Mouse (Mus musculus) megakaryocyte, embryonic 14.5 days (primary cell): Measurements from ENCODE around the gene Ppp1r26. TPM values are rescaled to one million over a fixed set of nuclear protein-coding genes. Genes with fewer than 3 reads are reported as not detected.
A peak's percentile ranks its signal among the peaks of the same experiment; 100 is the strongest.

Source experiments
- H3K27me3 ChIP-seq: replicated peaks from 2 replicates; pipeline ENCODE3; 2012; ENCODE audit warnings: inconsistent platforms
- H3K36me3 ChIP-seq: replicated peaks from 2 replicates; pipeline ENCODE3; 2012; ENCODE audit warnings: low read length, inconsistent platforms, mixed read lengths
- H3K4me1 ChIP-seq: 2 replicates; pipeline ENCODE4 v1.6.1; 2012; ENCODE audit warnings: inconsistent platforms
- H3K4me3 ChIP-seq: replicated peaks from 2 replicates; pipeline ENCODE3; 2012; ENCODE audit warnings: moderate library complexity, mild to moderate bottlenecking, inconsistent platforms
- H3K9me3 ChIP-seq: 2 replicates; pipeline ENCODE4 v1.6.1; 2012; ENCODE audit warnings: inconsistent platforms
- FLI1 ChIP-seq: IDR thresholded peaks from 2 replicates; pipeline ENCODE4 v1.6.1; 2012; ENCODE audit warnings: low read length, inconsistent platforms, mixed read lengths
- GATA1 ChIP-seq: IDR thresholded peaks from 3 replicates; pipeline ENCODE4 v1.6.1; 2012; ENCODE audit warnings: mixed read lengths, low read length, inconsistent platforms, borderline replicate concordance
- polyA plus RNA-seq: library from polyadenylated mRNA; stranded (reverse); fragments of >175 nt; gene quantifications from 2 replicates; pipeline ENCODE4 v1.2.3, GENCODE M21; 2012; ENCODE audit warnings: low replicate concordance; ENCODE audit not compliant: insufficient read depth

Gene Ppp1r26
- polyA plus RNA-seq, 1 experiment = not detected

GRCm38 (mm10) chr2:28495801-28496595 lies 49.4 kb downstream of the Ppp1r26 start:
- no peak overlapping the region for H3K4me3 ChIP-seq
- peaks cover 29% of the 10 kb centered on the region for H3K4me1 ChIP-seq
- peaks cover 24% of the 10 kb centered on the region for H3K27me3 ChIP-seq
- H3K36me3 ChIP-seq = no peaks in the 10 kb centered on the region
- TF ChIP-seq FLI1 (no peak), GATA1 (no peak)
- no peaks in the 10 kb centered on the region for H3K9me3 ChIP-seq

GRCm38 (mm10) chr2:28496671-28497070 lies 50.1 kb downstream of the Ppp1r26 start, which contains the start of gene Gbgt1:
TSS of gene Gbgt1 (plus strand) at chr2:28496891.
- H3K4me3 ChIP-seq = peak within 1 kb of the TSS; percentile 30

GRCm38 (mm10) chr2:28497561-28497960 lies 51.0 kb downstream of the Ppp1r26 start:
- TF ChIP-seq FLI1 = no peak
- no peak for TF ChIP-seq GATA1
- Histone ChIP-seq H3K4me1 (peaks cover 29% of the 10 kb centered on the region), H3K36me3 (no peaks in the 10 kb centered on the region), H3K9me3 (no peaks in the 10 kb centered on the region), H3K27me3 (peaks cover 33% of the 10 kb centered on the region), H3K4me3 (peak overlapping the region; percentile 30)

More at GRCm38 (mm10) chr2:28496671-28497070, 50.1 kb downstream of the Ppp1r26 start, which contains the start of gene Gbgt1:
- Histone ChIP-seq H3K9me3 (no peaks in the 10 kb centered on the region), H3K27me3 (peaks cover 27% of the 10 kb centered on the region), H3K4me1 (peaks cover 29% of the 10 kb centered on the region), H3K36me3 (no peaks in the 10 kb centered on the region)
- TF ChIP-seq FLI1 = no peak
- no peak for TF ChIP-seq GATA1

- H3K36me3 ChIP-seq = no peaks in the 10 kb centered on the region
- H3K4me1 ChIP-seq = peaks cover 29% of the 10 kb centered on the region
- H3K4me3 ChIP-seq = no peak overlapping the region
- no peaks in the 10 kb centered on the region for H3K9me3 ChIP-seq
- TF ChIP-seq GATA1 (no peak), FLI1 (no peak)
- peaks cover 40% of the 10 kb centered on the region for H3K27me3 ChIP-seq
Measured at GRCm38 (mm10) chr2:28498431-28498830, 51.8 kb downstream of the Ppp1r26 start.

GRCm38 (mm10) chr2:28502987-28503386 lies 56.4 kb downstream of the Ppp1r26 start:
- Histone ChIP-seq H3K27me3 (peaks cover 55% of the 10 kb centered on the region), H3K9me3 (no peaks in the 10 kb centered on the region), H3K4me3 (no peak overlapping the region), H3K4me1 (peaks cover 6% of the 10 kb centered on the region; the same call in 1 of the 2 replicates), H3K36me3 (no peaks in the 10 kb centered on the region)
- no peak for TF ChIP-seq GATA1
- no peak for TF ChIP-seq FLI1

GRCm38 (mm10) chr2:28504676-28505075 lies 58.1 kb downstream of the Ppp1r26 start:
- Histone ChIP-seq H3K27me3 (peaks cover 59% of the 10 kb centered on the region), H3K4me3 (no peak overlapping the region), H3K9me3 (no peaks in the 10 kb centered on the region), H3K36me3 (no peaks in the 10 kb centered on the region), H3K4me1 (no peaks in the 10 kb centered on the region)
- no peak for TF ChIP-seq FLI1
- TF ChIP-seq GATA1 = no peak

Other genes with a start within 250 kb of the Ppp1r26 start
- gene 1700007K13Rik, start 19.5 kb downstream of the Ppp1r26 start, polyA plus RNA-seq = 7.8 and 12.3 TPM in 2 replicates
- gene Mrps2, start 21.3 kb downstream of the Ppp1r26 start, polyA plus RNA-seq = 16.4 and 20.2 TPM in 2 replicates
- 0.85 TPM in 1 of 2 replicates, not detected in the other for gene Gbgt1, start 50.1 kb downstream of the Ppp1r26 start, polyA plus RNA-seq
- gene Gm10134, start 59.3 kb downstream of the Ppp1r26 start, polyA plus RNA-seq = not detected in 2 replicates
- 1.3 and 6.7 TPM in 2 replicates for gene Ralgds, start 66.3 kb downstream of the Ppp1r26 start, polyA plus RNA-seq
- gene Cel, start 116.6 kb downstream of the Ppp1r26 start, polyA plus RNA-seq = not detected in 2 replicates
- gene Gtf3c5, start 137.0 kb downstream of the Ppp1r26 start, polyA plus RNA-seq = 4.1 and 10.3 TPM in 2 replicates
- 225 and 586 TPM in 2 replicates for gene Gfi1b, start 175.2 kb downstream of the Ppp1r26 start, polyA plus RNA-seq
- 1.1 and 1.7 TPM in 2 replicates for gene Tsc1, start 194.4 kb downstream of the Ppp1r26 start, polyA plus RNA-seq